Mouse (Mus musculus) stomach, postnatal 0 days (tissue): ENCODE measurements around the gene Plekhg3. TPM values are rescaled to one million over a fixed set of nuclear protein-coding genes. Genes with fewer than 3 reads are reported as not detected.

Source experiments
- ATAC-seq: fragments of 200-750 bp; cut with Nextera tagmentation; 2 replicates; pipeline ENCODE4 v1.8.0; 2017; ENCODE audit not compliant: low FRiP score, low TSS enrichment
- DNase-seq: peaks from one replicate; pipeline ENCODE4 v3.0.0-alpha.2; 2016; ENCODE audit warnings: low spot score
- H3K27ac ChIP-seq: fragments of 300-500 bp; sonication (generic); replicated peaks from 2 replicates; pipeline ENCODE4 v1.5.1; 2014; ENCODE audit warnings: mild to moderate bottlenecking, control low read depth
- H3K27me3 ChIP-seq: fragments of 300-500 bp; sonication (generic); 2 replicates; pipeline ENCODE4 v1.6.1; 2014; ENCODE audit warnings: low read length; ENCODE audit not compliant: control insufficient read depth, insufficient read depth
- H3K36me3 ChIP-seq: fragments of 300-500 bp; sonication (generic); 2 replicates; pipeline ENCODE4 v1.6.1; 2014; ENCODE audit warnings: low read length, mixed read lengths; ENCODE audit not compliant: control insufficient read depth, insufficient read depth
- H3K4me1 ChIP-seq: fragments of 300-500 bp; sonication (generic); replicated peaks from 2 replicates; pipeline ENCODE4 v1.6.1; 2014; ENCODE audit warnings: antibody characterized with exemption; ENCODE audit not compliant: control insufficient read depth, insufficient read depth
- H3K4me2 ChIP-seq: fragments of 300-500 bp; sonication (generic); replicated peaks from 2 replicates; pipeline ENCODE4 v1.6.1; 2014; ENCODE audit warnings: low read depth, mild to moderate bottlenecking, control low read depth, moderate library complexity
- H3K4me3 ChIP-seq: fragments of 300-500 bp; sonication (generic); 2 replicates; pipeline ENCODE4 v1.5.1; 2014; ENCODE audit warnings: low read depth, low read length, control low read depth
- H3K9ac ChIP-seq: fragments of 300-500 bp; sonication (generic); 2 replicates; pipeline ENCODE4 v1.6.1; 2014; ENCODE audit warnings: mild to moderate bottlenecking, low read length, control low read depth, mixed read lengths
- H3K9me3 ChIP-seq: fragments of 300-500 bp; sonication (generic); 2 replicates; pipeline ENCODE4 v1.6.1; 2016; ENCODE audit warnings: low read length; ENCODE audit not compliant: control insufficient read depth
- CTCF ChIP-seq: IDR thresholded peaks from 2 replicates; pipeline ENCODE4 v1.5.1; 2016; ENCODE audit warnings: antibody characterized with exemption, low read depth, mild to moderate bottlenecking, moderate library complexity
- EP300 ChIP-seq: optimal IDR thresholded peaks from 2 replicates; pipeline ENCODE3; 2016; ENCODE audit warnings: antibody characterized with exemption
- WGBS: fragments of 180-500 bp; shearing (Covaris S2); extraction: QIAGEN DNeasy Blood & Tissue Kit; methylation state at CpG from one replicate; pipeline ENCODE4 v1.1.7; 2014; 5-methylcytosine and 5-hydroxymethylcytosine counted together
- polyA plus RNA-seq: library from polyadenylated mRNA; unstranded; fragments of >200 nt; fragmentation: Nextera tagmentation; extraction: Ambion mirVana; gene quantifications from 2 replicates; pipeline ENCODE4 v1.2.1, GENCODE M21; 2015

Gene Plekhg3
- polyA plus RNA-seq, 1 experiment from 2014 or later, result 5.7 TPM

- Histone ChIP-seq H3K27me3 (no peaks in the 10 kb centered on the region), H3K36me3 (no peaks in the 10 kb centered on the region), H3K27ac (peak overlapping the region; percentile 87), H3K4me3 (no peak overlapping the region; the same call in 1 of the 2 replicates), H3K4me2 (peak overlapping the region; percentile 27), H3K4me1 (peaks cover 23% of the 10 kb centered on the region), H3K9ac (0 out of 2 replicates have a peak overlapping the region, but pooled peaks have one; percentile 27), H3K9me3 (no peaks in the 10 kb centered on the region)
- DNase-seq, result no peak
- WGBS, result 23% methylated on average over 7 of the region's 7 CpGs
- no peak for ATAC-seq
- TF ChIP-seq CTCF (no peak), EP300 (no peak)
These were observed 17.4 kb downstream of the Plekhg3 start for GRCm38 (mm10) chr12:76548082-76548423.

GRCm38 (mm10) chr12:76549203-76549602, 18.5 kb downstream of the Plekhg3 start:
- Histone ChIP-seq H3K4me1 (peaks cover 24% of the 10 kb centered on the region), H3K4me2 (no peak overlapping the region), H3K27ac (peak overlapping the region; percentile 87; the same call in 1 of the 2 replicates), H3K4me3 (no peak overlapping the region), H3K27me3 (no peaks in the 10 kb centered on the region), H3K9ac (0 out of 2 replicates have a peak overlapping the region, but pooled peaks have one; percentile 18), H3K36me3 (no peaks in the 10 kb centered on the region), H3K9me3 (no peaks in the 10 kb centered on the region)
- TF ChIP-seq CTCF, result no peak
- no peak for TF ChIP-seq EP300
- DNase-seq, result no peak
- ATAC-seq, result no peak
- WGBS, result 54% methylated on average over 3 of the region's 3 CpGs

- Histone ChIP-seq H3K27ac (peak overlapping the region; percentile 83), H3K4me1 (peaks cover 28% of the 10 kb centered on the region), H3K9ac (no peak overlapping the region), H3K36me3 (no peaks in the 10 kb centered on the region), H3K4me3 (no peak overlapping the region), H3K27me3 (no peaks in the 10 kb centered on the region), H3K9me3 (no peaks in the 10 kb centered on the region), H3K4me2 (no peak overlapping the region)
- 14% methylated on average over 8 of the region's 8 CpGs for WGBS
- peak; percentile 90 for ATAC-seq
- TF ChIP-seq CTCF (no peak), EP300 (no peak)
- DNase-seq, result peak; percentile 88
These were observed 21.6 kb downstream of the Plekhg3 start for GRCm38 (mm10) chr12:76552321-76552720.

- 68% methylated on average over 4 of the region's 4 CpGs for WGBS
- H3K36me3 ChIP-seq, result no peaks in the 10 kb centered on the region
- no peaks in the 10 kb centered on the region for H3K27me3 ChIP-seq
- peaks cover 28% of the 10 kb centered on the region for H3K4me1 ChIP-seq
- H3K4me2 ChIP-seq, result no peak overlapping the region
- no peak for DNase-seq
- peak overlapping the region; percentile 70 for H3K27ac ChIP-seq
- TF ChIP-seq CTCF (no peak), EP300 (no peak)
- ATAC-seq, result no peak
- H3K4me3 ChIP-seq, result no peak overlapping the region
- no peaks in the 10 kb centered on the region for H3K9me3 ChIP-seq
- H3K9ac ChIP-seq, result no peak overlapping the region
These were observed 22.3 kb downstream of the Plekhg3 start for GRCm38 (mm10) chr12:76552958-76553357.

- no peak overlapping the region for H3K9ac ChIP-seq
- TF ChIP-seq EP300, result no peak
- TF ChIP-seq CTCF, result no peak
These were observed 23.2 kb downstream of the Plekhg3 start for GRCm38 (mm10) chr12:76553917-76554316.

GRCm38 (mm10) chr12:76554392-76554791, 23.7 kb downstream of the Plekhg3 start:
- Histone ChIP-seq H3K4me1 (peaks cover 19% of the 10 kb centered on the region), H3K9ac (no peak overlapping the region), H3K4me3 (no peak overlapping the region), H3K4me2 (no peak overlapping the region), H3K36me3 (no peaks in the 10 kb centered on the region), H3K27me3 (no peaks in the 10 kb centered on the region), H3K27ac (peak overlapping the region; percentile 61), H3K9me3 (no peaks in the 10 kb centered on the region)
- WGBS, result 61% methylated on average over 3 of the region's 3 CpGs
- TF ChIP-seq CTCF (no peak), EP300 (no peak)
- ATAC-seq (no peak), DNase-seq (no peak)

More at GRCm38 (mm10) chr12:76553917-76554316, 23.2 kb downstream of the Plekhg3 start:
- no peak overlapping the region for H3K4me3 ChIP-seq
- no peak for DNase-seq
- no peak overlapping the region for H3K4me2 ChIP-seq
- peaks cover 22% of the 10 kb centered on the region for H3K4me1 ChIP-seq
- H3K27ac ChIP-seq, result peak overlapping the region; percentile 61
- H3K36me3 ChIP-seq, result no peaks in the 10 kb centered on the region
- no peak for ATAC-seq
- WGBS, result 68% methylated on average over 7 of the region's 7 CpGs
- H3K9me3 ChIP-seq, result no peaks in the 10 kb centered on the region
- H3K27me3 ChIP-seq, result no peaks in the 10 kb centered on the region
